Mouse (Mus musculus): ENCODE data around the gene Nkain1.
A peak's percentile ranks its signal among the peaks of the same experiment; 100 is the strongest.

Gene Nkain1

DNA sequence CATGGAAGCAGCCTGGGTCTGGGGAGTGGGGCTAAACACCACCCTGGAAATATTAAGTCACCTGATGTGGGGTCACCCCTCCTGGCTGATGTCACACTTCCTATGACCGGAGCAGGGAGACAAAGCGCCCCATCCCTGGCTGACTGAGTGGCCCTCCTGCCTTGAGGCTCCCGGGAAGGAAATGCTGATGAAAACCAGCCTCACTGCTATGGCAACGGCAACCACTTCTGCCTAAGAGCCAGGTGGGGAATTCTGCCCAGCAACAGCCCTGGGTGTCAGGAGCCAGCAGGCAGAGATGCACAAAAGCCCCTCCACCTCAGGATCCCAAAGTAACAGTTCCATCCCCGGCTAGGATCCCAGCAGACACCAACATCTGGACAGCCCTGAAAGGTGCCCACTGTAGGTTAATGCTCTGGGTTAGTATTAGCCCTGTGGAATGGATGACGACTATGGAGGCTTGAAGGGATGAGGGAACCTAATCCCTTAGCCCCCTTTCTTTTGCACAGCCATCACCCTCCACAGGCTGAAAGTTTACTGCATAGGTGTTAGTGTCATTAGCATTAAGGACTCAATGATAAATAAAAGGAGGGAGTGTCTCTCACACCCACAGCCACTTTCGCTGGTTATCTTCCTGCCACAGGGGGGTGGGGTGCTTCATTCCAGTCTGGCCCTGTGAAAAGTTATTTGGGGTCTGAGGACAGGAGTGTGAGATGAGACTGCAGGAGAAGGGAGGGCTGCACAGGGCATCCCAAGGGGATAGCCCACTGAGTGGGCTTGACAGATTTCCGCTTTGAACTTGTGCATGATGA lies 21.5 kb downstream of the Nkain1 start:
- DNase-seq (ENCODE audit: low spot score in 2 of 2) = no peak

DNA sequence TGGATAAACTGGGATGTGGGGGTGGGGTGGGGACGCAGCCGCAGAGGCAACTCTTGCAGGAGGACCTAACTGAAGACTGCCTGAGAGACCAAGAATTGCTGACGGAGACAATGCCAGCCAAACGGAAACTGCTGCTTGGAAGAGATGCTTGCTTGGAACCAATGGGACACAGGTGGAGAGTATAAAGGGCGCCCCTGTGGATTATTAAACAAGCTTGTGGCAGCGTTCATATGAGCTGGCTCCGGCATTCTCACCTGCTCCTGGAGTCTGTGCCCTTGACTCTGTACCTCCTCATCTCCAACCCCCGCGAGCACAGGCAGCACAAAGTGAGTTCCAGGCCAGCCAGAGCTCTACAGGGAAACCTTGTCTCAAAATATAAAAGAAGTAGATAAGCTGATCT lies 23.5 kb downstream of the Nkain1 start:
- no peak for DNase-seq (ENCODE audit: low spot score in 2 of 2)

DNA sequence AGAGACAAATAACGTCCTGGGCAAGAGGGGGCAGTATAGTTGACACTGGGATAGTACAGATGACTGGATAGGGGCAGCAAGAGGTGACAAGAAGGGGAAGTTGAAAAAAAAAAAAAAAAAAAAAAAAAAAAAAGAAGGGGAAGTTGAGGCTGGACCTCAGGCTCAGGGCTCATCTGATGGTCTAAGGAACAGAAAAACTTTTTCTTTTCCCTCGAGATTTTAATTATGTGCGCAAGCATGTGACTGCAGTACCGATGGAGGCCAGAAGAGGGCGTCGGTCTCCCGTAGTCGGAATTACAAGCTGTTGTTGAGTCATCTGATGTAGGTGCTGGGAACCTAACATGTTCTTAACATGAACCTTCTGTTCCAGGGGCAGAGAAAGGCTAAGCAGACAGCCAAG lies 24.8 kb downstream of the Nkain1 start:
- no peak for DNase-seq (ENCODE audit: low spot score in 2 of 2)

DNA sequence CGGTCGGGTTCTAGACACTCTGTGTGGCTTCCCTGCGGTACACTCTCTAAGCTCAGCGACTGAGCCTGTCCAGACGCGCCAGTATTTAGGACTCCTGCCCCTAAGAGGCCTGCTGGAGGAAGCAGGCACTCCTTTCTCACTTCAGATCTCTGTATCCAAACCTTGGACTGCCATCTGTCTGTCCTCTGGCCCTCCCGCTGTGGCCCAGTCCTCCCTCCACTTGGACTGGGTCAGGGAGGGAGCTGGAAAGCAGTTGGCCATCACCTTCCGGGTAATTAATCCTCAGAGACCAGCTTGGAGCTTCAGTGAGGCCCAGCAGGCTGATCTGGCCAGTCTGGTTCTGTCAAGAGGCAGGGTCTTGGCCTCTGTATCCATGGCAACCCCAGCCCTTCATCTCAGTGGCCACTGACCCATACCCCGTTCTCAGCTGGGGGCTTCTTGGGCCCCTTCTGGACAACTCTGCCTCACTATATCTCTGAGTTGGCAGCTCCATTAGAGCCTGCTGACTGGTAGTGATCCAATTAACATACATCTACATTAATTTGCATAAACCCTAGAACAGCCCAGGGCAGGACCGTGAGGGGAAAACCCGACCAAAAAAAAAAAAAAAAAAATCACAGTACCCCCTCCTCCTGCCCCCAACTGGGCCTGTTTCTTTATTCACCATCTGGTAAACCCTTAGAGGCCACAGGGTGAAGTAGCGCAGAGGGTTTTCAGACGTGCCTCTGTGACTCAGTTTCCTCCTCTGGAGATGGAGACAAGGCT lies 27.0 kb downstream of the Nkain1 start:
- DNase-seq (ENCODE audit: low spot score in 2 of 2) = peak in 1 of 2 experiments; percentile 63

DNA sequence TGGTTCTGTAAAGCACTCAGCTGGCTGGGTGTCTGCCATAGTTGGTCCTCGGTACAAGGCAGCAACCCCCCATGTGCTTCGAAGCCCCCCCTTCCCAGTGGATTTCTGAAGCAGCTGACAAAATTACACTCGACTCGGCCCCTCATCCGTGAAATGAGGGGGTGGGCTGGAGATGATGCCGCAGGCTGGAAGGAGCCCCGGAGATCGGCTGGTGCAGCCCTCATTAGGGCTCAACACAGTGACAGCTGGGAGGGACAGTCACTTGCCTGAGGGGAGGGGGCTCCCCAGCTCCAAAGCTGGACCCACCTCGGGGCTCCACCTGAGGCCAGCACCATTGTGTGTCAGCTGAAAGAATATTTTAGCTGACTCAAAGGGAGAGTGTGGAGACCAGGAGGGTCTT lies 29.6 kb downstream of the Nkain1 start:
- peak in 1 of 2 experiments; percentile 50 for DNase-seq (ENCODE audit: low spot score in 2 of 2)

DNA sequence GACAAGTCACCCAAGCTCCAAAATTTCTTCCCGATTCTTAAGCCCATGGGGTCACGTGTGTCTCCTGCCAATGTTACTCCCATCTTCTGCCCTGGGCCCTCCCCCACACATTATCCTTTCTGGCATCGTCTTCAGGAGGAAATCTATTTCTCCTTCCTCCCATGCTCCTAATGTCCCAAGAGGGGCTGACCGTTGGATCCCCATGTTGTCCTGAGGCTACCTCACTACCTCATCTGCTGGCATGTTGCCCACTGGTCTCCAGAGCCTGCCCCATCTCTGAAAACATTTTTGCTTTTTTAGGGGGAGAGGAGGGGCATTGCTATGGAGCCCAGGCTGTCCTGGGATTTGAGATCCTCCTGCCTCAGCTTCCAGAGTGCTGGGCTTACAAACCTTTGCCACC lies 30.9 kb downstream of the Nkain1 start:
- no peak for DNase-seq (ENCODE audit: low spot score in 2 of 2)

DNA sequence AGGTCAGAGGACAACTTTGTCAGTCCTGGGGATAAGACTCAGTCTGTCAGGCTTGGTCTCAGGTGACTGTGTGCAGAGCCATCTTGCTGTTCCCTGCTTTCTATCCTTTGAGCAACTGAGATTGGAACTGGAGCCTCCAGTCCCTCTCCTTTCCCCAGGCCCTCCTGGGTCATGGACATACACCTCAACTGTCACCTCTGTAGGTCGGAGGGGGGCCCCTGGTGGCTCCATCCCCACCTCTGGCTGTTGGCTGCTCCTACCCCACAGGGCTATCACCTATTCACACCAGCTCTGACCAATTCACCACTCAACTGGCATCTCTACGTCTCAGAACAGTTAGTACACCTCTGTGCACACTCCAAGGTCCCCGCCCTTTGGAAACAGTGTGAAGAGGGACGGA lies 33.1 kb downstream of the Nkain1 start:
- DNase-seq (ENCODE audit: low spot score in 2 of 2) = no peak

DNA sequence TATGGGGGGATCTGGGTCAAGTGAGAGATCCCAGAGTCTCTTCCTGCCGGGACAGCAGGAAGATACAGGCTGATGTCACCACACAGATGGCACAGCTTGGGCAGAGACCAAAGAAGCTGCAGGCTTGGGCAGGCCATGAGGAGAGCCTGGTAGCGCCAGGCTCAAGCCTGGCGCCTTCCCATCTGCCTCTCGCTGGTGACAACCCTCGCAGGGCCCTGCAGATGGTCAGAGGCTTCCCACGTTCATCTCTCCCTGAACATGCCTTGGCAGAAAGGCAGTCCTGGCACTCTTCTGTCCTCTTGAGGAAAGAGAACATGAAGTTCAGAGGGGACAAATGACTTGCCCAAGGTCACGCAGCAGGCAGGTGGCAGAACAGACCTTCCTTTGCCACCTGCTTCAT lies 34.3 kb downstream of the Nkain1 start:
- DNase-seq (ENCODE audit: low spot score in 2 of 2) = peak in 1 of 2 experiments; percentile 76

DNA sequence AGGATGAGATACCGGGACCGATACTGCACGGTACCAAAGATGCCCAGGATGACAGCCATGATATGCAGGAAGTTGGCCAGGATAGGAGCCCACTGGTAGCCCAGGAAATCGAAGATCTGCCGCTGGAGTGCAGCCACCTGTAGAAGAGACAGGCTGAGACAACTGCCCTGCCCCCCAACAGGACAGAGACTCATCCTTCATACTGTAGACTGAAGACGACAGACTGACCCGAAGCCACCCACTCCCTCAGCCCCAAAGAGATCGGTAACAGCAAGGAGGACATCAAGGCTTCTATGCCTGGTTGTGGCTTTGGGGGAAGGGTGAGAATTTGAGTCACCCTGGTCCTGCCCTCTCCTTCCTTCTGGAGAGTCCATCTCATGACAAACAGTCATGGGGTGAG lies 34.9 kb downstream of the Nkain1 start:
- DNase-seq (ENCODE audit: low spot score in 2 of 2) = no peak

DNA sequence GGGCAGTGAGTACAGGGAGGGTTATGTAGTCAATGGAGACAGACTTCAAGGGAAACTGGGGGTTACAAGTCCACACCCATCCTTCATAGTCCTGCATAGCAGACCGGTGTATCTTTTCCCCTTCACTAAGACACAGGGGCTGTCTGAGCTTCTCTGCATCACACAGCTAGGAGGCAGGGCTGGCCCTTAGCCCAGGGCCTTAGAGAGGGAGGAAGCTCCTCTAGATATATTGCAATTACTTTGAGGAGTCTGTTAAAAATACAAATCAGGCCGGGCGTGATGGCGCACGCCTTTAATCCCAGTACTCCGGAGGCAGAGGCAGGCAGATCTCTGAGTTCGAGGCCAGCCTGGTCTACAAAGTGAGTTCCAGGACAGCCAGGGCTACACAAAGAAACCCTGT lies 36.6 kb downstream of the Nkain1 start:
- DNase-seq (ENCODE audit: low spot score in 2 of 2) = no peak

DNA sequence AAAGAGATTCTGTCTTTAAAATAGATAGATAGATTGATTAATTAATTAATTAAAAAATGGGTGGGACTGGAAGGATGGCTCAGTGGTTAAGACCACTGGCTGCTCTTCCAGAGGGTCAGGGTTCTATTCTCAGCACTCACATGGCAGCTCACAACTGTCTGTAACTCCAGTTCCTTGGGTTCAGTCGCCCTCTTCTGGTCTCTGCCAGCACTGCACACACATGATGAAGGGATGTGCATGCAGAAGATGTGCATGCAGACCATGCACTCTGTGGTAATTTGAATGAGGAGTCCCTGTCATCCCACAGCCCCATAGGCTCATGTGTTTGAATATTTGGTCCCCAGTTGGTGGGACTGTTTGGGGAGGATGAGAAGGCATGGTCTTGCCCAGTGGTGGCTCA lies 38.2 kb downstream of the Nkain1 start:
- DNase-seq (ENCODE audit: low spot score in 2 of 2) = no peak

DNA sequence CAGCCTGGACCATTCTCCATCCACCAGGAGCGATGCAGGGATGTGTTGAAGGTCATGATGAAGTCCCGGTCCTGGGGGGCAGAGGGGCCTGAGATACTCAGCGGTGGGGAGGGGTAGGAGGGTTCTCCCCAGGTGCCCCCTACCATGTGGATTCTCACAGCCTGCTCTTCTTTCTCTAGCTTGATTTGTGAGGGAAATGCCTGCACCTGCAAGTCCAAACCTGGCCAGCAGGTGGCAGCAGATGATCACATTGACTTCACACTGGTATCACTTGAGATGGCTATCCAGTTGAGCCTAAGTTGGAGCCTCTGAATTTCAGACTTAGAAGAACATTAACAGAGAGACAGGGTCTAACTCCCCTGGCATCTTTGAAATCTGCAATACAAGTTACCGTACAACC lies 40.0 kb downstream of the Nkain1 start:
- peak; percentile 94 to 95 for DNase-seq (ENCODE audit: low spot score in 2 of 2)

DNA sequence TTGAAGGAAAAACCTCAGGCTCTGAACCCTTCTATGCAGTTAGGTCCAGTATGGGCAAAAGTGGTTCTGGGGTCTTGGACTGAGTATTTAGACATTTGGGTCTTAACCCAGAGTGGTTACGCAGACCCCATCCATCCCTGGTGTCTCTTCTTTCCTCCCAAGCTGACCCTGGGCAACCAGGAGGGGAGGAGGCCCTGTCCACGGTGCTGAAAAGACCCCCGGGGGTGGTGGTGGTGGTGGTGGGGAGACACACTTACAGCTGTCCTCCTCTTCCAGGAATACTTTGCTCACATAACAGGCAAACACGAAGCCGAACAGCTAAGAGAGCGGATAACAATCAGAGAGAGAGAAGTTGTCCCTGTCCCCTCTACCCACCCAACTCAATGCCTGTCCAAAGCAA lies 41.6 kb downstream of the Nkain1 start:
- no peak for DNase-seq (ENCODE audit: low spot score in 2 of 2)

DNA sequence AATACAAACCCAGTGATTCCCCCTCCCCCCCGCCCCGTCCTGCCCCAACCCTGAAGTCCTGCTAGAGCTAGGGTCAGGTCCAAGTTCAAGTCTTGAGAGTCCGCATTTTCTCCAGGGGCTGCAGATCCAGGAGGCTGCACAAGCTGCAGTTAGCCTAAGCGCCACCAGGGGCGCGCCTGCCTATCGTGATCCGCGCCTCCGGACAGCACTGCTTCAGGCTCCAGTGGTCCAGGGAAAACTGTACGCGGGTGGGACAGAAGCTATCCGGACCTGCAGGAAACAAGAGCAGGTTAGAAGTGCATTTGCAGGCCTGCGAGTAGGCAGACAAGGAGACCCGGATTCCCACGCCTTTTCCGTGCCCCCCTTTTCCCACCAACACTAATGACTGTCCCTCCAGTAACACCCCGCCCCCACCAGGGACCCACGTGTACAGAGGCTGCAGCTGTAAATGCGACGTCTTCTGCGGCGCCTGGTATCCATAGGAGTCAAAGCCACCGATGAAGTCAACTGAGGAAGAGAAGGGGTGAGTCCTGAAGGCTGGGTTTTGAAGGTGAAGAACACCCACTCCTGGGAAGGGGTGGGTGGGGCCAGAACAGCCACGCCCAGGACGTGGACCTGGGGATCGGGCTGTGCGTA lies 42.2 kb downstream of the Nkain1 start:
- peak; percentile 70 to 88 for DNase-seq (ENCODE audit: low spot score in 2 of 2)

DNA sequence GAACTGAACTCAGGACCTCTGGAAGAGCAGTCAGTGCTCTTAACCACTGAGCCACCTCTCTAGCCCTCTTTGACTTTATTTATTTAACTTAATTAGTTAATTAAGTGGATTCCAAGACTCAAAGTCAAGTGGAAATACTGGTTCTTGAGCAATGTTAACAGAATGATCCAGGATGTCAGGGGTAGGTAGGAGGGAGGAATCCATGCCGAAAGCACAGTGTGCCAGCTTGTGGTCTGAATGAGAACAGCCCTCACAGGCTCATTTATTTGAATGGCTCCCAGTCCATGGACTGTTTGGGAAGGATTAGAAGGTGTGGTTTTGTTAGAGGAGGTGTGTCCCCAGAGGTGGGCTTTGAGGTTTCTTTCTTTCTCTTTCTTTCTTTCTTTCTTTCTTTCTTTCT lies 46.2 kb downstream of the Nkain1 start:
- no peak for DNase-seq (ENCODE audit: low spot score in 2 of 2)

DNA sequence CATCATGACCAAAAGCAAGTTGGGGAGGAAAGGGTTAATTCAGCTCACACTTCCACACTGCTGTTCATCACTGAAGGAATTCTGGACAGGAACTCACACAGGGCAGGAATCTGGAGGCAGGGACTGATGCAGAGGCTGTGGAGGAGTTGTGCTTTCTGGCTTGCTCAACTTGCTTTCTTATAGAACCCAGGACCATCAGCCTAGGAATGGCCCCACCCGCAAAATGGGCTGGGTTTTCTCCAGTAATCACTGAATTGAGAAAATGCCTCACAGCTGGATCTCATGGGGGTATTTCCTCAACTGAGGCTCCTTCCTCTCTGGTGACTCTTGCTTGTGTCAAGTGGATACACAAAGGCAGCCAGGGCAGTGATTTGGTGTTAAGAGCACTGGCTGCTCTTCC lies 48.9 kb downstream of the Nkain1 start:
- DNase-seq (ENCODE audit: low spot score in 2 of 2) = no peak

DNA sequence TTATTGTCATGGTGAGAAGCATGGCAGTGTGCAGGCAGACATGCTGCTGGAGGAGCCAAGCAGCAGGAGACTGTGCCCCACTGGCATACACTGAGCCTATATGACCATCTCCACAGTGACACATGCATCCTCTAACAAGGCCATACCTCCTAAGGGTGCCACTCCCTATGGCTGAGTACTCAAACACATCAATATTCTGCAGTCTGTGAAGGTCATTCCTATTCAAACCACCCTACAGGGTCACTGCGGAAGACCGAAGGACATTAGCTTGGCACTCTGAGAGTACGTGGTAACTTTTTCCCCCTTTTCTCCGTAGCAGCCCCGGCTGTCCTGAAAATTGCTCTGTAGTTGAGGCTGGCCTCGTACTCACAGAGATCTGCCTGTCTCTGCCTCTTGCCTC lies 52.5 kb downstream of the Nkain1 start:
- no peak for DNase-seq (ENCODE audit: low spot score in 2 of 2)

DNA sequence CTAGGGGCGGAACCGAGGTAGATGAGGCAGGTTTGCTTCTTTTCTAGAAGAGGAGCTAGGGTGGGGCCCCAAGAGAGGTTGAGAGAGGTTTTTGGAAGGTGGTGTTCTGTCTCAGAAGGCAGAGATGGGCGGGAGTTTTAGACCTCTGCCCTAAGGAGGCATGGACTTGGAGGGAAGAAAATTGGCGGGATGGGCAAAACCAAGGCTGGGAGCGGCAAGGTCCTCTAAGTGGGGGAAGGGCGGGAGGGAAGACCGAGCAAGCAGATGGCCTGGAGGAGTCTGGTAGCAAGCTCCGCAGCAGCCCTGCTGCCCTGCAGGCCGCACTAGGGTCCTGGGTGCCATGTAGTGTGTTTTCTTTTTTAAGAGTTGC lies 53.5 kb downstream of the Nkain1 start:
- no peak for DNase-seq (ENCODE audit: low spot score in 2 of 2)

DNA sequence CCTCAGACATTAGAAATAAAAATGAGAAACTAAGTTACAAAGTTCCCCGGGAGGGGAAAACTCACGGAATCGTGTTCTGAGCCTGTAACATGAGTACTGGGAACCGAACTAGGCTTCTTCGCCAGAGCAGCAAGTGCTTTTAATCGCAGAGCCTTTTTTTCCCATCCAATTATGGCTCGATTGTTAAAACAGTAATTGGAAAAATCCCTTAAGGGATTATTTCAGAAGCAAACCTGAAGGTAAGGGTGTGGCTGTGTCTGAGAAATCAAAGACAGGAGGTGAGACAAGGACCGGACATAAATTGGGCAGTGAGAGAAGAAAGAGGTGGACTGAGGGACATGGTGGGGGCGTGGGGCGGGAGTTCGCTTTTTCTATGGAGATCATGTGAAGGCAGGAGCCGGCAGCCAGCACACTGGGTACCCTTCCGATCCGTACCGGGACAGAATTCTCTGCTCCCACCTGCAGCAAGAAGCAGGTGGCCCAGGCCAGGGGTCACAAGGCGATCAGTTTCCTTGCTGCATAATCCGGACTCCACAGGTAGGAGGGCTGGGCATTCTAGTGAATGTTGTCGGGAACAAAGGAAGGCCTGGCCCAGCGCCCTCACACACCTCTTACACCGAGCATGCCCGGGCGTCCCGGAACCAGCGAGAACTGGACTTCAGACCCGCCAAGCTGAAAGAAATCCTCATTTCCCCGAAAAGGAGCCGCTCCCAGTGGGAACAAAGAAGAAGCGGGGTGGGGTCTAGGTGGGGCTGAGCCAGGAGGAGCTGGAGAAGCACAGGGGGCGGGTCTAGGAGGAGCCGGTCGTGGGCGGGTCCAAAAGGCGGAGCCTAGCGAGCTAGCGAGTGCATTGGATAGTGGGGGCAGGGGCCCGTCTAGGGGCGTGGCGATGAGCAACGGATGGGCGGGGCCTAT lies 54.1 kb downstream of the Nkain1 start:
- DNase-seq (ENCODE audit: low spot score in 2 of 2) = peak; percentile 84 to 94

DNA sequence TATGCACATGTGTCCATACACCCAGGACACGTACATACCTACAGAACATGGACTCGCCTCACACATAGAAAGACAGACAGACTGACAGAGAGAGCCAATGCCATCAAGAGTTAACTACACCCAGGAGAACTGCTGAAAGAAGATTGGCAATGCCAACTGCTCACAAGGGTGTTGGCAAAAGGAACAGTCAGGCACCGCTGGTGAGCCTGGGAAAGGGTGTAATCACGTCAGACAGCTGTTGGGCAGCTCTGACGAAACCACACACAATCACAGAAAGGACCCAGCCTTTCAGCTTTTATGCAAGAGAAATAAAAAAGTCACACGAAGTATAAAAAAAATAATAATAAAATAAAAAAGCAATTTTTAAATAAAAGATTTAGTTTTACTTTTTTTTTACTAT lies 57.5 kb downstream of the Nkain1 start:
- DNase-seq (ENCODE audit: low spot score in 2 of 2) = no peak

All from cerebellum, postnatal 4 days (tissue).